12 mouse cellular contexts compared by ENCODE assay signal in genomic region chr19:55456325-55457091, GRCm38 (mm10).
DNase-seq lines count a peak whose midpoint lies in the region; ATAC-seq and TF ChIP-seq lines count a peak whose summit lies in the region.
"Had no signal": no experiment of that assay in that cellular context is flagged by ENCODE, and none has a peak within 500 bp of the region (broad histone marks: within the 10 kb centered on the region; RNA-seq: fewer than 3 reads in every experiment).

No protein-coding gene starts in this region.

- peak overlapping the region; percentile 31 for H3K4me2 ChIP-seq in kidney, postnatal 0 days (ENCODE audit: low read length)
- peak overlapping the region; percentile 31; the same call in 1 of the 2 replicates for H3K4me2 ChIP-seq in forebrain, embryonic 11.5 days (ENCODE audit: low read depth, low read length, severe bottlenecking)
- peak overlapping the region; percentile 32; the same call in 1 of the 2 replicates for H3K4me2 ChIP-seq in limb, embryonic 15.5 days
- H3K4me2 ChIP-seq: liver, embryonic 11.5 days; midbrain, embryonic 12.5 days had no signal

- WGBS in heart, embryonic 10.5 days, result 46% methylated on average over 21 of the region's 21 CpGs
- WGBS in heart, adult 2 months, result 65% methylated on average over 21 of the region's 21 CpGs
- WGBS in kidney, postnatal 0 days, result 22% methylated on average over 21 of the region's 21 CpGs
- WGBS in forebrain, embryonic 11.5 days, result 43% methylated on average over 21 of the region's 21 CpGs
- 34% methylated on average over 21 of the region's 21 CpGs for WGBS in limb, embryonic 15.5 days

- H3K9me3 ChIP-seq in heart, embryonic 10.5 days, result no peaks in the 10 kb centered on the region
- no peaks in the 10 kb centered on the region for H3K9me3 ChIP-seq in kidney, postnatal 0 days (replicated peaks; ENCODE audit: low read length)
- no peaks in the 10 kb centered on the region for H3K9me3 ChIP-seq in forebrain, embryonic 11.5 days (ENCODE audit: control insufficient read depth, low read length)
- no peaks in the 10 kb centered on the region for H3K9me3 ChIP-seq in limb, embryonic 15.5 days
- H3K9me3 ChIP-seq: midbrain, embryonic 12.5 days had no signal

- no peaks in the 10 kb centered on the region for H3K79me2 ChIP-seq in heart, adult 2 months (replicated peaks; ENCODE audit: control insufficient read depth, insufficient read depth, low read length)

- peaks cover 20% of the 10 kb centered on the region for H3K4me1 ChIP-seq in heart, embryonic 10.5 days
- no peaks in the 10 kb centered on the region for H3K4me1 ChIP-seq in heart, adult 2 months (ENCODE audit: control insufficient read depth, insufficient read depth, low read length)
- no peaks in the 10 kb centered on the region for H3K4me1 ChIP-seq in kidney, postnatal 0 days (replicated peaks; ENCODE audit: insufficient read depth, low read length)
- H3K4me1 ChIP-seq in forebrain, embryonic 11.5 days (replicated peaks; ENCODE audit: control insufficient read depth, insufficient read depth, low read length), result peaks cover 11% of the 10 kb centered on the region; the same call in 1 of the 2 replicates
- H3K4me1 ChIP-seq in limb, embryonic 15.5 days, result peaks cover 15% of the 10 kb centered on the region

- no peak overlapping the region for H3K9ac ChIP-seq in heart, adult 2 months (ENCODE audit: low read depth, low read length)
- H3K9ac ChIP-seq in kidney, postnatal 0 days (ENCODE audit: low read depth, low read length), result no peak overlapping the region
- H3K9ac ChIP-seq in forebrain, embryonic 11.5 days (ENCODE audit: low read length), result no peak overlapping the region
- H3K9ac ChIP-seq in limb, embryonic 15.5 days, result no peak overlapping the region
- H3K9ac ChIP-seq: midbrain, embryonic 12.5 days had no signal

- no peak for TF ChIP-seq EP300 in heart, adult 2 months (IDR thresholded peaks at IDR 0.05; ENCODE audit: insufficient read depth, low read depth, low read length)

- peak overlapping the region; percentile 24; the same call in 1 of the 2 replicates for H3K27ac ChIP-seq in heart, embryonic 10.5 days
- no peak overlapping the region for H3K27ac ChIP-seq in heart, adult 2 months
- no peak overlapping the region for H3K27ac ChIP-seq in kidney, postnatal 0 days
- no peak overlapping the region for H3K27ac ChIP-seq in forebrain, embryonic 11.5 days (ENCODE audit: low read depth, low read length)
- H3K27ac ChIP-seq in limb, embryonic 15.5 days, result no peak overlapping the region
- H3K27ac ChIP-seq: midbrain, embryonic 12.5 days had no signal

- ATAC-seq in kidney, postnatal 0 days (replicated peaks; ENCODE audit: low FRiP score, low read depth), result no peak
- ATAC-seq in forebrain, embryonic 11.5 days (replicated peaks; ENCODE audit: low FRiP score), result no peak
- ATAC-seq in limb, embryonic 15.5 days (ENCODE audit: insufficient number of reproducible peaks, low FRiP score, low TSS enrichment, low read depth), result no peak
- ATAC-seq in erythroblast, adult 5-6 weeks (replicated peaks; ENCODE audit: low FRiP score, poor library complexity, severe bottlenecking), result no peak

- DNase-seq in heart, embryonic 10.5 days (ENCODE audit: low spot score), result no peak
- DNase-seq in heart, adult 2 months, result no peak
- DNase-seq in kidney, postnatal 0 days (ENCODE audit: low spot score), result no peak
- DNase-seq in kidney, postnatal 25 days, result no peak
- DNase-seq in forebrain, embryonic 11.5 days (ENCODE audit: low spot score), result no peak
- no peak for DNase-seq in cerebellum, postnatal 25 days
- DNase-seq: adrenal gland, adult 2 months; cerebellum, adult 11-12 months had no signal

- TF ChIP-seq POLR2A in heart, adult 2 months (IDR thresholded peaks at IDR 0.05; ENCODE audit: insufficient read depth, low read depth, low read length), result no peak

- intact Hi-C loops in heart, adult 2 months (cut with DNase I), result no loop called here

- no peak for TF ChIP-seq CTCF in heart, adult 2 months (IDR thresholded peaks at IDR 0.05)
- no peak for TF ChIP-seq CTCF in kidney, postnatal 0 days (IDR thresholded peaks at IDR 0.05; ENCODE audit: low read depth)

- H3K36me3 ChIP-seq in heart, embryonic 10.5 days, result no peaks in the 10 kb centered on the region
- H3K36me3 ChIP-seq in heart, adult 2 months (ENCODE audit: control insufficient read depth, insufficient read depth, low read length), result no peaks in the 10 kb centered on the region
- H3K36me3 ChIP-seq in kidney, postnatal 0 days (ENCODE audit: insufficient read depth, low read length), result no peaks in the 10 kb centered on the region
- H3K36me3 ChIP-seq in forebrain, embryonic 11.5 days (ENCODE audit: control insufficient read depth, insufficient read depth, low read length), result no peaks in the 10 kb centered on the region
- no peaks in the 10 kb centered on the region for H3K36me3 ChIP-seq in limb, embryonic 15.5 days
- H3K36me3 ChIP-seq: midbrain, embryonic 12.5 days had no signal

- peak overlapping the region; percentile 32; the same call in 1 of the 2 replicates for H3K4me3 ChIP-seq in heart, embryonic 10.5 days
- H3K4me3 ChIP-seq in heart, adult 2 months, result no peak overlapping the region
- no peak overlapping the region for H3K4me3 ChIP-seq in kidney, postnatal 0 days (replicated peaks; ENCODE audit: low read depth, low read length)
- H3K4me3 ChIP-seq in forebrain, embryonic 11.5 days (ENCODE audit: low read depth, low read length), result no peak overlapping the region
- H3K4me3 ChIP-seq in limb, embryonic 15.5 days, result no peak overlapping the region
- H3K4me3 ChIP-seq: midbrain, embryonic 12.5 days had no signal

- H3K27me3 ChIP-seq in heart, embryonic 10.5 days (ENCODE audit: insufficient read depth, poor library complexity, severe bottlenecking), result no peaks in the 10 kb centered on the region
- H3K27me3 ChIP-seq in heart, adult 2 months (ENCODE audit: control insufficient read depth, insufficient read depth, low read length), result no peaks in the 10 kb centered on the region
- no peaks in the 10 kb centered on the region for H3K27me3 ChIP-seq in kidney, postnatal 0 days (ENCODE audit: insufficient read depth, low read length)
- H3K27me3 ChIP-seq in forebrain, embryonic 11.5 days (ENCODE audit: control insufficient read depth, insufficient read depth, low read length), result no peaks in the 10 kb centered on the region
- no peaks in the 10 kb centered on the region for H3K27me3 ChIP-seq in limb, embryonic 15.5 days
- H3K27me3 ChIP-seq: midbrain, embryonic 12.5 days had no signal
